Comparison of ENCODE assay signal across 44 mouse cellular contexts in genomic region chr6:29308846-29309605, GRCm38 (mm10). TPM values are rescaled to one million over a fixed set of nuclear protein-coding genes. Genes with fewer than 3 reads are reported as not detected.
"Had no signal": no experiment of that assay in that cellular context is flagged by ENCODE, and none has a peak within 500 bp of the region (broad histone marks: within the 10 kb centered on the region; RNA-seq: fewer than 3 reads in every experiment).

No protein-coding gene starts in this region.

- DNase-seq: left cerebral cortex, postnatal 4 days; liver; liver, embryonic 13.5 days; liver, postnatal 0 days; lung, adult 18-20 months; lung, adult 2 months; lung, embryonic 14.5 days; lung, postnatal 10 days; lung, postnatal 14 days; lung, postnatal 36 days; lung, postnatal 4 days; midbrain, embryonic 14.5 days had no signal

- H3K4me1 ChIP-seq: limb, embryonic 10.5 days; limb, embryonic 12.5 days; limb, embryonic 13.5 days; limb, embryonic 15.5 days; liver, embryonic 12.5 days; liver, embryonic 13.5 days; liver, embryonic 15.5 days; lung, embryonic 15.5 days; midbrain, embryonic 10.5 days; midbrain, embryonic 12.5 days; midbrain, embryonic 13.5 days; midbrain, embryonic 15.5 days; neural tube, embryonic 12.5 days; neural tube, embryonic 13.5 days had no signal

- H3K27me3 ChIP-seq: limb, embryonic 12.5 days; limb, embryonic 13.5 days; limb, embryonic 15.5 days; liver, embryonic 12.5 days; liver, embryonic 13.5 days; liver, embryonic 15.5 days; lung, embryonic 15.5 days; midbrain, embryonic 12.5 days; midbrain, embryonic 13.5 days; midbrain, embryonic 15.5 days; neural tube, embryonic 12.5 days; neural tube, embryonic 13.5 days had no signal

- H3K4me2 ChIP-seq: limb, embryonic 12.5 days; limb, embryonic 13.5 days; limb, embryonic 15.5 days; liver, embryonic 11.5 days; liver, embryonic 12.5 days; liver, embryonic 13.5 days; liver, embryonic 15.5 days; lung, embryonic 14.5 days; lung, embryonic 15.5 days; midbrain, embryonic 11.5 days; midbrain, embryonic 12.5 days; midbrain, embryonic 13.5 days; midbrain, embryonic 15.5 days; neural tube, embryonic 12.5 days; neural tube, embryonic 13.5 days had no signal

- ATAC-seq: liver, embryonic 12.5 days; liver, postnatal 0 days; lung, postnatal 0 days; midbrain, embryonic 13.5 days; midbrain, embryonic 15.5 days; midbrain, embryonic 16.5 days had no signal

- H3K9me3 ChIP-seq: limb, embryonic 10.5 days; limb, embryonic 12.5 days; limb, embryonic 13.5 days; limb, embryonic 15.5 days; liver, embryonic 12.5 days; liver, embryonic 13.5 days; liver, embryonic 15.5 days; lung, embryonic 15.5 days; midbrain, embryonic 10.5 days; midbrain, embryonic 12.5 days; midbrain, embryonic 15.5 days; neural tube, embryonic 12.5 days had no signal

- H3K36me3 ChIP-seq: limb, embryonic 10.5 days; limb, embryonic 12.5 days; limb, embryonic 13.5 days; limb, embryonic 15.5 days; liver, embryonic 12.5 days; liver, embryonic 13.5 days; liver, embryonic 15.5 days; lung, embryonic 15.5 days; midbrain, embryonic 10.5 days; midbrain, embryonic 12.5 days; midbrain, embryonic 13.5 days; midbrain, embryonic 15.5 days; neural tube, embryonic 12.5 days; neural tube, embryonic 13.5 days had no signal

- H3K4me3 ChIP-seq: limb, embryonic 10.5 days; limb, embryonic 12.5 days; limb, embryonic 13.5 days; limb, embryonic 15.5 days; liver, embryonic 12.5 days; liver, embryonic 13.5 days; liver, embryonic 15.5 days; lung, embryonic 15.5 days; megakaryocyte, embryonic 14.5 days; midbrain, embryonic 10.5 days; midbrain, embryonic 12.5 days; midbrain, embryonic 13.5 days; midbrain, embryonic 15.5 days; myocyte; neural tube, embryonic 12.5 days; neural tube, embryonic 13.5 days had no signal

- H3K9ac ChIP-seq: limb, embryonic 12.5 days; limb, embryonic 13.5 days; limb, embryonic 15.5 days; liver, embryonic 12.5 days; liver, embryonic 13.5 days; liver, embryonic 14.5 days; liver, embryonic 15.5 days; liver, postnatal 0 days; lung, embryonic 14.5 days; lung, embryonic 15.5 days; midbrain, embryonic 12.5 days; midbrain, embryonic 13.5 days; midbrain, embryonic 15.5 days; neural tube, embryonic 12.5 days; neural tube, embryonic 13.5 days had no signal

- H3K27ac ChIP-seq: limb, embryonic 10.5 days; limb, embryonic 12.5 days; limb, embryonic 13.5 days; limb, embryonic 15.5 days; liver, embryonic 12.5 days; liver, embryonic 13.5 days; liver, embryonic 14.5 days; liver, embryonic 15.5 days; lung, embryonic 15.5 days; macrophage; midbrain, embryonic 10.5 days; midbrain, embryonic 12.5 days; midbrain, embryonic 13.5 days; midbrain, embryonic 15.5 days; neural tube, embryonic 12.5 days; neural tube, embryonic 13.5 days had no signal

RNA-seq across cellular contexts. Expression of gene Fam71f1, which starts 9.9 kb away (rescaled TPM):
- total RNA-seq: left cerebral cortex, postnatal 14 days; left cerebral cortex, postnatal 25 days; left cerebral cortex, postnatal 36 days; left cerebral cortex, postnatal 4 days; liver, adult 2 months; megakaryocyte progenitor cell, adult 5-6 weeks; megakaryocyte, adult 5-6 weeks; megakaryocyte-erythroid progenitor cell, adult 5-6 weeks; midbrain, postnatal 0 days; monocyte, adult 5-6 weeks had no signal
- polyA plus RNA-seq: limb, embryonic 10.5 days; limb, embryonic 12.5 days; limb, embryonic 15.5 days; liver, adult 2 months; liver, embryonic 12.5 days; liver, embryonic 13.5 days; liver, embryonic 14.5 days; liver, embryonic 15.5 days; liver, embryonic 16.5 days; liver, postnatal 0 days; lung, adult 2 months; lung, embryonic 14.5 days; lung, embryonic 15.5 days; lung, embryonic 16.5 days; lung, postnatal 0 days; macrophage; midbrain, embryonic 10.5 days; midbrain, embryonic 11.5 days; midbrain, embryonic 12.5 days; midbrain, embryonic 13.5 days; midbrain, embryonic 14.5 days; midbrain, embryonic 15.5 days; midbrain, embryonic 16.5 days; midbrain, postnatal 0 days; neural tube, embryonic 12.5 days; neural tube, embryonic 13.5 days had no signal

RNA-seq across cellular contexts. Expression of gene Fam71f2, which starts 29.6 kb away (rescaled TPM):
- total RNA-seq: left cerebral cortex, postnatal 4 days; liver, adult 2 months; megakaryocyte, adult 5-6 weeks had no signal
- polyA plus RNA-seq: liver, adult 2 months; macrophage had no signal
